Mouse (Mus musculus) left cerebral cortex, adult 2 months (tissue): ENCODE results near the gene Snrpg. TPM values are rescaled to one million over a fixed set of nuclear protein-coding genes. Genes with fewer than 3 reads are reported as not detected.
A peak's percentile ranks its signal among the peaks of the same experiment; 100 is the strongest.
"Not testable (repeated sequence)": the region's sequence is repeated elsewhere in the genome, so short reads cannot be mapped to it uniquely, and the experiment has no call there.

Source experiments
- DNase-seq, 2 experiments: peaks; one replicate each; pipeline ENCODE4 v3.0.0; 2021 to 2022; ENCODE audit warnings: low spot score in 2 of 2, mixed read lengths in 1 of 2; ENCODE audit errors: extremely low spot score in 1 of 2
- H3K27ac ChIP-seq: fragments of 200-600 bp; 2 replicates; pipeline ENCODE4 v1.8.1; 2022
- H3K4me3 ChIP-seq: fragments of 200-600 bp; 2 replicates; pipeline ENCODE4 v1.8.1; 2022
- CTCF ChIP-seq: fragments of 200-600 bp; IDR thresholded peaks from 2 replicates; pipeline ENCODE4 v1.8.1; 2022; ENCODE audit warnings: antibody characterized with exemption, mild to moderate bottlenecking, moderate library complexity
- intact Hi-C: fragments of 180-260 bp; cut with DNase I; formaldehyde crosslinking; loops from one replicate; pipeline ENCODE4 v1.15.1; 2025
- long read RNA-seq, 2 experiments: library from polyadenylated mRNA; stranded (forward); transcript quantifications; one replicate each; pipeline ENCODE4 v2.0.0; 2021; ENCODE audit warnings: borderline mapping rate in 2 of 2
- total RNA-seq, 2 experiments: library from RNA; stranded (reverse); gene quantifications; 2 replicates each; pipeline ENCODE4 v1.2.3; 2021

Snrpg gene
- 10 to 100 TPM; 54.8 to 61.9 TPM for total RNA-seq
- long read RNA-seq, experiment 1, transcript Snrpg-201 (4 exons, 1,055 nt), result major isoform, 30 of 32 reads
- long read RNA-seq, experiment 1, partial matches to known transcripts, result 0 of 32 reads
- long read RNA-seq, experiment 1, other reads (novel, unspliced or antisense), result 2 of 32 reads
- long read RNA-seq, experiment 2, transcript Snrpg-201 (4 exons, 1,055 nt), result major isoform, 21 of 21 reads
- long read RNA-seq, experiment 2, partial matches to known transcripts, result 0 of 21 reads
- long read RNA-seq, experiment 2, other reads (novel, unspliced or antisense), result 0 of 21 reads

- no peak for TF ChIP-seq CTCF
- Histone ChIP-seq H3K4me3 (peak within 1 kb of the TSS; percentile 90), H3K27ac (peak within 1 kb of the TSS; percentile 93)
- intact Hi-C loops, result loop anchor here (2.0 kb wide), 1 partner anchor 26 kb away; the partner anchor contains the start of gene Pcyox1
- DNase-seq, result no peak
Measured at GRCm38 (mm10) chr6:86370764-86371339, at the start of gene Snrpg. TSS of gene Snrpg (plus strand) at chr6:86371304.

- intact Hi-C loops, result no loop called here
- H3K27ac ChIP-seq, result no peak overlapping the region
- no peak for DNase-seq
- no peak for TF ChIP-seq CTCF
- H3K4me3 ChIP-seq, result no peak overlapping the region
Measured at GRCm38 (mm10) chr6:86322031-86322563, 49.0 kb upstream of the Snrpg start.

GRCm38 (mm10) chr6:86322991-86323390, 48.1 kb upstream of the Snrpg start:
- H3K4me3 ChIP-seq, result no peak overlapping the region
- no peak for TF ChIP-seq CTCF
- intact Hi-C loops, result no loop called here
- DNase-seq, result no peak
- no peak overlapping the region for H3K27ac ChIP-seq

- Histone ChIP-seq H3K4me3 (no peak overlapping the region), H3K27ac (no peak overlapping the region)
- intact Hi-C loops, result no loop called here
- TF ChIP-seq CTCF, result no peak
- DNase-seq, result no peak
Measured at GRCm38 (mm10) chr6:86324400-86324799, 46.7 kb upstream of the Snrpg start.

GRCm38 (mm10) chr6:86325646-86326045, 45.5 kb upstream of the Snrpg start:
- TF ChIP-seq CTCF, result no peak
- no peak overlapping the region for H3K27ac ChIP-seq
- DNase-seq, result no peak
- intact Hi-C loops, result no loop called here
- H3K4me3 ChIP-seq, result no peak overlapping the region

GRCm38 (mm10) chr6:86326866-86327265, 44.2 kb upstream of the Snrpg start:
- DNase-seq, result no peak
- intact Hi-C loops, result no loop called here
- TF ChIP-seq CTCF, result no peak
- Histone ChIP-seq H3K27ac (no peak overlapping the region), H3K4me3 (no peak overlapping the region)

GRCm38 (mm10) chr6:86328369-86328768, 42.7 kb upstream of the Snrpg start:
- no peak overlapping the region for H3K4me3 ChIP-seq
- no peak for TF ChIP-seq CTCF
- intact Hi-C loops, result no loop called here
- no peak for DNase-seq
- H3K27ac ChIP-seq, result no peak overlapping the region

- intact Hi-C loops, result no loop called here
- peak; percentile 7 for TF ChIP-seq CTCF
- no peak for DNase-seq
- H3K27ac ChIP-seq, result no peak overlapping the region
- H3K4me3 ChIP-seq, result no peak overlapping the region
Measured at GRCm38 (mm10) chr6:86329943-86330342, 41.2 kb upstream of the Snrpg start.

GRCm38 (mm10) chr6:86335121-86335849, 35.8 kb upstream of the Snrpg start:
- no peak for DNase-seq
- intact Hi-C loops, result no loop called here
- H3K4me3 ChIP-seq, result no peak overlapping the region
- H3K27ac ChIP-seq, result no peak overlapping the region
- TF ChIP-seq CTCF, result no peak

GRCm38 (mm10) chr6:86335860-86336259, 35.2 kb upstream of the Snrpg start:
- Histone ChIP-seq H3K27ac (no peak overlapping the region), H3K4me3 (no peak overlapping the region)
- no peak for DNase-seq
- intact Hi-C loops, result no loop called here
- no peak for TF ChIP-seq CTCF

- intact Hi-C loops, H3K27ac ChIP-seq, DNase-seq, H3K4me3 ChIP-seq: not testable (repeated sequence)
Measured at GRCm38 (mm10) chr6:86336340-86336739, 34.8 kb upstream of the Snrpg start.

GRCm38 (mm10) chr6:86343656-86344055, 27.4 kb upstream of the Snrpg start:
- intact Hi-C loops, result no loop called here
- no peak for TF ChIP-seq CTCF
- H3K27ac ChIP-seq, result no peak overlapping the region
- H3K4me3 ChIP-seq, result no peak overlapping the region
- peak in 1 of 2 experiments; percentile 32 for DNase-seq
